Mouse (Mus musculus): ENCODE measurements around the gene Tecrl. TPM values are rescaled to one million over a fixed set of nuclear protein-coding genes. Genes with fewer than 3 reads are reported as not detected.

Tecrl gene
- not detected for polyA plus RNA-seq (2014; fragmentation: Illumina TruSeq; extraction: RNeasy Lipid Tissue Mini Kit (QIAGEN cat#74804); ENCODE audit: low replicate concordance)

GRCm38 (mm10) chr5:83354846-83355561 is at the start of gene Tecrl:
Gene Tecrl (minus strand): TSS chr5:83355195.

